Mouse (Mus musculus): ENCODE results near the gene Ankzf1. TPM values are rescaled to one million over a fixed set of nuclear protein-coding genes. Genes with fewer than 3 reads are reported as not detected.
A peak's percentile ranks its signal among the peaks of the same experiment; 100 is the strongest.

The Ankzf1 gene
- polyA plus RNA-seq, 1 experiment from 2014 or later, result 24.7 TPM

DNA sequence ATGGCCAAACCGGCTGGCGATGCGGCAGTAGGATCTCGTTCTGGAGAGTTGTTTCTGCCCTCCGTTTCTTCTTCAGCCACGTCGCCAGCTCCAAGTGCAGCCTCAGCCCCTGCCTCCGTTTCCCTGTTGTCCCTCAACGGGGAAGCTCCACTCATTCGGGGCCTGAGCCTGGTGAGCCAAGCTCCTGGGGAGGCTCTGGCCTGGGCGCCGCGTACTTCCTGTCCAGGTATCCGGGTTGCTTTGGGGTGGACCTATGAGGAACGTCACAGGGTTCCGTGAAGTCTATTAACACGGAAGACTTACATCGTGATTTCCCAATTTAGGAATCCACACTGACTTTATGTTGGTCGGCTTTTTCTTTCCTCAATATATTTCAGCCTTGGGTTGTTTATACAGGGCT lies 501 bp downstream of the Ankzf1 start:
- peak overlapping the region; percentile 87 for H3K4me2 ChIP-seq
- no peaks in the 10 kb centered on the region for H3K9me3 ChIP-seq
- peak; percentile 49 for ATAC-seq (ENCODE audit: insufficient read depth, low FRiP score, low read depth)
- WGBS, result under 1% methylated on average over 19 of the region's 19 CpGs
- no peaks in the 10 kb centered on the region for H3K27me3 ChIP-seq (replicated peaks)
- peak overlapping the region; percentile 83 for H3K9ac ChIP-seq
- peaks cover 20% of the 10 kb centered on the region for H3K36me3 ChIP-seq
- H3K4me3 ChIP-seq (replicated peaks), result peak overlapping the region; percentile 90
- H3K27ac ChIP-seq, result peak overlapping the region; percentile 98
- peaks cover 19% of the 10 kb centered on the region for H3K4me1 ChIP-seq

DNA sequence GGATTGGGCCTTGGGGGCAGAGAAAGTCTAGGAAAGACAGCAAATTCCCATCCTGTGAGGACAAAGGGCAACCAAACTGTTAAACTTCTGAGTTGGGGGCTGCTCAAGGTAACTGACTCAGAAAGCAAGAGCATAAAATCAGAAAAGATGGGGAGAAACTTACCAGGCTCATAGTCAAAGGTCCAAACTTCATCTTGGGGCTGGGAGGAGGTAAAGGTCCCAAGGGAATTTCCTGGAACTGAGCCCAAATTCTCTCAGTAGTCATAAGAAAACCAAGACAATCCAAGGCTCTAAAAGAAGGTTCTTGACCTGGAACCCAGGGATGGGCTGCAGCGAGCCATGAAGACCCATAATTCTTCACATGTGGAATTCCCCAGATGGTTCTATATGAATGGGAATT lies 9.3 kb downstream of the Ankzf1 start:
- H3K4me1 ChIP-seq, result no peaks in the 10 kb centered on the region
- no peak overlapping the region for H3K27ac ChIP-seq
- H3K4me3 ChIP-seq (replicated peaks), result no peak overlapping the region
- no peak overlapping the region for H3K9ac ChIP-seq
- H3K36me3 ChIP-seq, result peaks cover 29% of the 10 kb centered on the region
- ATAC-seq (ENCODE audit: insufficient read depth, low FRiP score, low read depth), result no peak
- no peaks in the 10 kb centered on the region for H3K9me3 ChIP-seq
- no peak overlapping the region for H3K4me2 ChIP-seq
- WGBS, result 88% methylated on average over 1 of the region's 1 CpGs
- no peaks in the 10 kb centered on the region for H3K27me3 ChIP-seq (replicated peaks)

DNA sequence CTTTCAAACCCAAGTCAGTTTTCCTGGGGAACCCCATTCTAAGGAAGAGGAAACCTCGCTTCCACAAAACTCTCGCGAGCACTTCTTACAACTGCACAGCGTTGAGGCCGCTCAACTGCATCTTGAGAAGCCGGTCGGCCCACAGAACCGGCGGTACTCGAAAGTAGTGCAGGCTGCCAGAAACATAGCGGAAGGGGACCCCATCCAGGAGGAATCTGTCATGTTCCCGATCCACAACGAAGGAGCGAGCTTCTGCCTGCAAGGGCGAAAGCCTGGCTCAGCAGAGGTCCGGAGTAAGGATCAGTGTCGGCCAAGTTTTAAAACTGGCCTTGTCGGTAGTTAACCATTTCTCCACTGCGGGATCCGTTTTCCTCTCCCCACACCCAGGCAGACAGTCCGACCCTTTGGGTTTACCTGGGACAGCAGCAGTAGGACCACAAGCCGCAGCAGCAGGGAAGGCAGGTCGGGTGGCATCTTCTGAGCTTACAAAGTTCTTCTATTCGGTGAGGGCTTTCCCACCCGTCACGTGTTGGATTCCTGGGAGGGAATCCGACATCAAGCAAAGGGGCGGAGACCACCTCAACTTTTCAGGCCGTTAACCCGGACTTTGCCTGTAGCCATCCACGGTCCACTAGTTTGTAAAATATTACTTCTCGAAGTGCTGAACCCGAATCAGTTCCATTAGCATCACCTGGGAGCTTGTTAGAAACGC lies 17.2 kb downstream of the Ankzf1 start:
- ATAC-seq (ENCODE audit: insufficient read depth, low FRiP score, low read depth), result no peak
- WGBS, result 10% methylated on average over 34 of the region's 34 CpGs

DNA sequence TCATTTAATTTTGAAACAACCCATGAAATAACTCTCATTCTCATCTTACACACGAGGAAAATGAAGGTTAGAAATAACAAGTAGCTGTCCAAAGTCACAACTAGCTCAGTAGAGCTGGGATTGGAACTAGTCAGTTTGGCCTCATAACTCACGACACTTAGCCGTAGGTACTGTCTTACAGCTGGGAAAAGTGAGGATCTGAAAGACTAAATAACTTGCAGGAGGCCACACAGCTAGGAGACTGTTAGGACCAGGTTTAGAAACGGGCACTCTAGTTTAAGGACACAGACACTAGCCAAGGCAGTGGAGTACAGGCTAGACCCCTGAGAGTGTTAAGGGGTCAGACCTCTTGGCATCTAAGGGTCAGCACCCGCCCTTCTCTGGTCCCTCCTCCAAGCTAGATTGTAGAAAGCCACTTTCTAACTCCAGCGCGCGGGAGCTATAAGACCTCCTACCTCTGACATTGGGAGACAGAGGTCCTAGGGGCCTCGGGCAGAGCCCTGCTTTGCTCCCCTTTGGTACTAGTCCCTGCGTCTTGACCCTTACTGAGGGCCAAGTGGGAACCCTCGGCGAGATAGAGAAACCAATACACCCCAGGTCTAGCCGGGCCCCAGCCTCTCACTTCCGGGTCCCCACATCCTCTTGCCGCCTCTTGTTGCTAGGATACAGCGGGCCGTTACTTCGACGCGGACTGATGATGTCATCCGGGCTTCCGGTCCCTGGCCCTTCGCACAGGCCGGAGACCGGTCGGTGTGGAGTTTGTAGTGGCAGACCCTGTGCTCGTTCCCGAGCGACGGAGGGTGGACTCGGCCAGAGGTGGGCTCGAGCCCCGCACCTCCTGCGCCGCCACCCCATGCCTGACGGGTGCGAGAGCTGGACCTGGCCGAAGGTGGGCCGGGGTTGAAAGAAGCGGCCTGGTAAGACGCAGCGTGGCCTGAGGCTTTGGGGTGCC lies 18.5 kb downstream of the Ankzf1 start, which contains the start of the genes Glb1l and Stk16:
Glb1l (minus strand) TSS at position 678 of the 952 bp plus-strand sequence.
Stk16 (plus strand) TSS at position 703 of the 952 bp plus-strand sequence.
- no peaks in the 10 kb centered on the region for H3K9me3 ChIP-seq
- peak within 1 kb of the TSS; percentile 80 for H3K4me2 ChIP-seq
- no peaks in the 10 kb centered on the region for H3K27me3 ChIP-seq (replicated peaks)
- H3K4me1 ChIP-seq, result peaks cover 33% of the 10 kb centered on the region
- peak within 1 kb of the TSS; percentile 89 for H3K4me3 ChIP-seq (replicated peaks)
- peak; percentile 90 for ATAC-seq (ENCODE audit: insufficient read depth, low FRiP score, low read depth)
- H3K27ac ChIP-seq, result peak within 1 kb of the TSS; percentile 36; the same call in 1 of the 2 replicates
- peaks cover 17% of the 10 kb centered on the region for H3K36me3 ChIP-seq
- 5% methylated on average over 42 of the region's 42 CpGs for WGBS
- H3K9ac ChIP-seq, result peak within 1 kb of the TSS; percentile 97

More for the DNA sequence above, 17.2 kb downstream of the Ankzf1 start:
- Histone ChIP-seq H3K4me3 (replicated peaks) (peak overlapping the region; percentile 48), H3K9ac (peak overlapping the region; percentile 44; the same call in 1 of the 2 replicates), H3K9me3 (no peaks in the 10 kb centered on the region), H3K36me3 (peaks cover 14% of the 10 kb centered on the region), H3K4me1 (peaks cover 31% of the 10 kb centered on the region), H3K27me3 (replicated peaks) (no peaks in the 10 kb centered on the region), H3K4me2 (peak overlapping the region; percentile 60), H3K27ac (0 out of 2 replicates have a peak overlapping the region, but pooled peaks have one; percentile 26)

DNA sequence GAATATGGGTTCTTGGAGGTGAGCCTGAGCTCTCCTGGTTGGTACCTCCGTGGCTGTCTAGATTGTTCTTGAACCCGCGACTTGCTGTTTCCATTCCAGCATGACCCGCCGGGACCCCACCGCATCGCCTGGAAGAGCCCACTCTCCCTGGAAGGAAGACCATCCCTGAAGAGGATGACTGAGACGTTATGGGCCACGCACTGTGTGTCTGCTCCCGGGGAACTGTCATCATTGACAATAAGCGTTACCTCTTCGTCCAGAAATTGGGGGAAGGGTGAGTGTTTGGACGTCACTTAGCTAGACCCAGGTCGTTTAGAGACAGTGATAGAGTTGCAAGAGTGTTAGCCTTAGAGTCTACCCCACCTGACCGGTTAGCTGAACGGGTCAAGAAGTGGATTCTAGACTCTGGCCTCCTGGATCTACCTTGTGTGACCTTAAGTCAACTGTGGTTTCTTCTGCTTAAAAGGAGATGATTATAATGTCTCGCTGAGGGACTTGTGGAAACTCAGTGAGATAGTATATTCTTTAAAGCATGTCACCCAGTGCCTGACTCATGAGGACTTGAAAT lies 19.3 kb downstream of the Ankzf1 start:
- no peaks in the 10 kb centered on the region for H3K27me3 ChIP-seq (replicated peaks)
- WGBS, result 7% methylated on average over 17 of the region's 17 CpGs
- H3K36me3 ChIP-seq, result peaks cover 17% of the 10 kb centered on the region

DNA sequence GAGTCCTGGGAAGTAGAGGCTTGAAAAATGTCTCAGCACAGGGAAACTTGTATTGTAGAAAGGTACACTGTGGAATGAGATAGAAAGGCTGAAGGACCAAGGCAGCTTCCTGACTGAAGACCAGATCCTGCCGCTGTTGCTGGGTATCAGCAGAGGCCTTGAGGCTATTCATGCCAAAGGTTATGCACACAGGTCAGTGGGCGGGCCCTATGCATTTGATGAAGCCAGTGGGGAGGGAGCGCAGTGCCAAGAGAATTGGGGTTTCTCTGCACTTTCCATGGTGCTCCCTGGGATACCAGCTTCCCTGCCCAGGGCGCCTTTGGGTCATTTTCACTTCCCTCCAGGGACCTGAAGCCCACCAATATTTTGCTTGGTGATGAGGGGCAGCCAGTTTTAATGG lies 20.6 kb downstream of the Ankzf1 start:
- Histone ChIP-seq H3K4me3 (replicated peaks) (no peak overlapping the region), H3K27ac (no peak overlapping the region), H3K4me1 (peaks cover 33% of the 10 kb centered on the region), H3K36me3 (peaks cover 17% of the 10 kb centered on the region), H3K9ac (no peak overlapping the region), H3K9me3 (no peaks in the 10 kb centered on the region), H3K27me3 (replicated peaks) (no peaks in the 10 kb centered on the region), H3K4me2 (peak overlapping the region; percentile 2; the same call in 1 of the 2 replicates)
- WGBS, result 71% methylated on average over 4 of the region's 4 CpGs
- ATAC-seq (ENCODE audit: insufficient read depth, low FRiP score, low read depth), result no peak

More for the DNA sequence above, 19.3 kb downstream of the Ankzf1 start:
- Histone ChIP-seq H3K9ac (peak overlapping the region; percentile 97), H3K4me2 (peak overlapping the region; percentile 80), H3K4me1 (peaks cover 33% of the 10 kb centered on the region), H3K9me3 (no peaks in the 10 kb centered on the region), H3K27ac (peak overlapping the region; percentile 18; the same call in 1 of the 2 replicates), H3K4me3 (replicated peaks) (peak overlapping the region; percentile 89)
- no peak for ATAC-seq (ENCODE audit: insufficient read depth, low FRiP score, low read depth)

DNA sequence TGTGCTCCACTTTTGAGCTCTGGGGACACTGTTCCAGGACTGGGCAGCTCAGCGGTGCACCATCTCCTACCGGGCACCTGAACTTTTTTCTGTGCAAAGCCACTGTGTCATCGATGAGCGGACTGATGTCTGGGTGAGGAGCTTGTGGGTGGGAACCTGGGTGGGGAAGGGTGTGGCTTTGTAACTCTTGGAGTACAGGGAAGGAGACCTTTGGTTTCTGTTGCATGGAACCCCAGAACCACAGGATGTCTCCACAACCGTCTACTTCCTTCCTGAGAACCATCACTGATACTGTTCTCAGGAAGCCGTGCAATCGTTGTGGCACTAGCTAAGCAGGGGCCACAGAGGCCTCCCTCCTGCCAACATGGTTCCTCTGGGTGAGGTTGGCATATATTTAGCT lies 21.1 kb downstream of the Ankzf1 start:
- 76% methylated on average over 7 of the region's 7 CpGs for WGBS
- H3K27me3 ChIP-seq (replicated peaks), result no peaks in the 10 kb centered on the region
- no peak for ATAC-seq (ENCODE audit: insufficient read depth, low FRiP score, low read depth)
- H3K9me3 ChIP-seq, result no peaks in the 10 kb centered on the region
- 0 out of 2 replicates have a peak overlapping the region, but pooled peaks have one; percentile 83 for H3K27ac ChIP-seq
- H3K4me2 ChIP-seq, result 0 out of 2 replicates have a peak overlapping the region, but pooled peaks have one; percentile 14
- H3K9ac ChIP-seq, result no peak overlapping the region
- peaks cover 35% of the 10 kb centered on the region for H3K4me1 ChIP-seq
- H3K4me3 ChIP-seq (replicated peaks), result no peak overlapping the region
- H3K36me3 ChIP-seq, result peaks cover 17% of the 10 kb centered on the region

DNA sequence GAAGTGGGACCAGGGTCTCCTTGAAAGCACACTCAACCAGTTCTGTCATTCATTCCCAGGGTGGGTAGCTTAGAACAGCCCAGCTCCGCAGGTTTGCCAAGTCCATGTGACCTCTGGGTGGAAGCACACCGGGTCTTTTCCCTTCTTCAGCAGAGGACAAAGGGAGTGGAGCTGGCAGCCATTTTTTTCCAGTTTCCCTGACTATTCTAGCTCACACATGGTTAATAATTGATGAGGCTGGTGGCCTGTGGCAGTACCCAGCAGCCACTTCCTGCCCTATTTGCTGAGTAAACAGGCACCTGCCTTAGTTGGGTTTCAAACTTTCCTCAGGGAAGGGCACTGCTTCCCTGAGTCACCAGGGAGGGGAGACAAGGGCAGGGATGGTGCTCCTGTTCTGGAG lies 22.5 kb downstream of the Ankzf1 start:
- Histone ChIP-seq H3K4me1 (peaks cover 36% of the 10 kb centered on the region), H3K9ac (no peak overlapping the region), H3K9me3 (no peaks in the 10 kb centered on the region), H3K27ac (peak overlapping the region; percentile 83), H3K36me3 (peaks cover 17% of the 10 kb centered on the region), H3K4me2 (peak overlapping the region; percentile 14; the same call in 1 of the 2 replicates), H3K27me3 (replicated peaks) (0 out of 2 replicates have a peak, but pooled peaks cover 4% of the 10 kb centered on the region), H3K4me3 (replicated peaks) (no peak overlapping the region)
- 49% methylated on average over 2 of the region's 2 CpGs for WGBS
- ATAC-seq (ENCODE audit: insufficient read depth, low FRiP score, low read depth), result peak; percentile 29

DNA sequence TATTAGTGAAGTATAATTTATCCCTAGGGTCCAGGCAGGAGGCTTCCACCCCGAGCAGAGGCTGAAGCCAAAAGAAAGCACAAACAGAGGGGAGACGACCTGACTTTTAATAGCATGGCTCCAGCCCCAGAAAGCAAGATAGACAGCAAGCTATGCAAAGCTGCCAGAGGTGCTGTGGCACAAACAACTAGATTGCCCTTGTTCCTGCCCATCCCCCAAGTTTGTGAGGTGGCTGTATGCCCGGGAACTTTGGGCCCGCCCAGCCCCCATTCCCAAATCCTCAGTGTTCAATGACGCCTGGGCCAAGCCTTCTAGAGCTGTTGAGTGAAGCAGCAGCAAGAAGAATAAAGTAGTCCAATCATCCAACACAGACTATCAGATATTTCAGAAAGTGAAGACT lies 22.9 kb downstream of the Ankzf1 start:
- no peaks in the 10 kb centered on the region for H3K9me3 ChIP-seq
- 0 out of 2 replicates have a peak, but pooled peaks cover 4% of the 10 kb centered on the region for H3K27me3 ChIP-seq (replicated peaks)
- no peak for ATAC-seq (ENCODE audit: insufficient read depth, low FRiP score, low read depth)
- peaks cover 17% of the 10 kb centered on the region for H3K36me3 ChIP-seq
- H3K4me2 ChIP-seq, result no peak overlapping the region; the same call in 1 of the 2 replicates
- H3K9ac ChIP-seq, result no peak overlapping the region
- peaks cover 37% of the 10 kb centered on the region for H3K4me1 ChIP-seq
- H3K27ac ChIP-seq, result peak overlapping the region; percentile 83
- no peak overlapping the region for H3K4me3 ChIP-seq (replicated peaks)
- 60% methylated on average over 5 of the region's 5 CpGs for WGBS

DNA sequence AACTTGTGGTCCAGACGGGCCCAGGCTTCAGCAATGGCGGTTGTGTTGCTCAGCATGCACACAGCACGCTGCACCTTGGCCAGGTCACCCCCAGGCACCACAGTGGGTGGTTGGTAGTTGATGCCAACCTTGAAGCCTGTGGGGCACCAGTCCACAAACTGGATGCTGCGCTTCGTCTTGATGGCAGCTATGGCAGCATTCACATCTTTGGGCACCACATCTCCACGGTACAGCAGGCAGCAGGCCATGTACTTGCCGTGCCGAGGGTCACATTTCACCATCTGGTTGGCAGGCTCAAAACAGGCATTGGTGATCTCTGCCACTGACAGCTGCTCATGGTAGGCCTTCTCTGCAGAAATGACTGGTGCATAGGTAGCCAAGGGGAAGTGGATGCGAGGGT lies 23.8 kb downstream of the Ankzf1 start:
- Histone ChIP-seq H3K9me3 (no peaks in the 10 kb centered on the region), H3K4me3 (replicated peaks) (no peak overlapping the region), H3K27me3 (replicated peaks) (peaks cover 11% of the 10 kb centered on the region), H3K27ac (peak overlapping the region; percentile 83; the same call in 1 of the 2 replicates), H3K4me2 (no peak overlapping the region; the same call in 1 of the 2 replicates), H3K36me3 (peaks cover 17% of the 10 kb centered on the region), H3K4me1 (peaks cover 37% of the 10 kb centered on the region), H3K9ac (no peak overlapping the region)
- 93% methylated on average over 9 of the region's 9 CpGs for WGBS
- ATAC-seq (ENCODE audit: insufficient read depth, low FRiP score, low read depth), result no peak

All from stomach, embryonic 15.5 days (tissue).